Mouse (Mus musculus) lung, postnatal 0 days (tissue): ENCODE results near the gene Sdk1.

Source experiments
- CTCF ChIP-seq: IDR thresholded peaks from 2 replicates; pipeline ENCODE4 v1.5.1; 2016; ENCODE audit warnings: antibody characterized with exemption, mild to moderate bottlenecking
- EP300 ChIP-seq: IDR thresholded peaks from 2 replicates; pipeline ENCODE4 v1.6.1; 2016; ENCODE audit warnings: antibody characterized with exemption, mild to moderate bottlenecking, control low read depth

DNA sequence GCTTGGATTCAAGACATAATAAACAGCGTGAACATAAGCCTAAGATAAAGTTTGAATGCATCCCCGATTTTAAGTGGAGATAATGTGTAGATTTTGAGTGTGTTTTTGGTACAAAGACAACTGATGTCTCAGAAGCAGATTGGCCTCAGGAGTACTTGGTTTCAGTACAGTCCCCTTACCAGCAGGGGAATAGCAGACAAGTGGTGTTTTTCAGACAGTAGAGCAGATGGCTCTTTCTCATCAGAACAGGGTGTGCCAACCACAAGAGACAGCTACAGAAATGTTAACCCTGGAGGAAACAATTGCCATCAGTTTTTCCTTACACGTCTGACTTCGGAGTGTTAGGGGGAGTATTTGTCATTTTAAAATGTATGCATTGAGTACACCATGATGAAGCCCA is 83.6 kb downstream of the Sdk1 start:
- peak; percentile 1; the same call in 1 of the 2 replicates for TF ChIP-seq EP300
- TF ChIP-seq CTCF, result peak; percentile 22
